Mouse (Mus musculus): ENCODE data around the gene A230072I06Rik.

A230072I06Rik gene

DNA sequence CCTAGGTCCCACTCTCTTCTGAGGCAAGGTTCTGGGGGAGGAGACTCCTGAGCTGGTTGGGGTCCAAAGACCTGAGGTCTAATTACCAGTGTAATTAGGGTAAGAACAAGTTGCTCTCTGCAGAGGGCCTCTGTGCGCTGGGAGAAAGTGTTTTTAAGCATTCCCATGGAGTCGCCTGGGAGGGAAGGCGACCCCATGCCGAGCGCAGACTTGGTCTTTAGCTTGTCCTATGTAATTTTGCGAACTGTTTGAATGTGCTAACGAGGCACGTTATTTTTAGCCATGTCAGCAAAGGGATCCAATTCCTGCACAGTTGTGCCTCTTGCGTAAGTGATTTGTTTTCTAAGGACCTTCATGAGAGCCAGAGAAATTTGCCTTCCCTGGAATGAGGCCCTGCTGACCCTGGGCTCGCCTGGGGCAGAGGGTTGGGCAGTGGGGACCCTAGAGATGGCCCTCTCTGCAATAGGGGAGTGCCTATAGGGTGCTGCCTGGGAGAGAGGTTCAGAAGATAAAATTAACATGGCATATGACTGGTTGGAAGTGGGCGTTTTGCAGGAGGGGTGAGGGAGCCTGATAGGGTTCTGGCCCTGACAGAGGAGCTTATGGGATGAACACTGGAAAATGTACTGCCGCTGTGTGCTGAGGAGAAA is at the start of gene A230072I06Rik:
Gene A230072I06Rik (plus strand): TSS at position 157 of the 650 bp plus-strand sequence.
- DNase-seq (ENCODE audit: low spot score in 2 of 2): no peak

DNA sequence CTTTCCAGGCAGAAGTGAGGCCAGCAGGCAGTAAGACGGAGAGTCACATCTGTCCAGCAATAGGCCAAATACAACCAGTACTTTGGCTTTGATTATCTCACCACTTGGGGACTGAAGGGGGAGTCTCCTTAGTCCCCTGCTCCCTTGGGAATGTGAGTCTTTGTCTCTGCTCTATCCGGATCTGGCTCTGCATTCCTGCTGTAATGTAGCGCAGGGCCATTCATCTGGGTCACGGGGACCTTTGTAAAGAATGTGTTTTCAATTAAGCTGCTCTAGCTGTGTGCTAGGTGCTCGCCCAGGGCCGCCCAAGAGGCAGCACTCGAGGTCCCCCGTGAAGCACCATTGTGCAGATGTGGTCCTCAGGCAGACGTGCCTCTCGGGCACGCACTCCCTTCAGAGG is 44.6 kb upstream of the A230072I06Rik start:
- no peak for DNase-seq (ENCODE audit: low spot score in 2 of 2)

DNA sequence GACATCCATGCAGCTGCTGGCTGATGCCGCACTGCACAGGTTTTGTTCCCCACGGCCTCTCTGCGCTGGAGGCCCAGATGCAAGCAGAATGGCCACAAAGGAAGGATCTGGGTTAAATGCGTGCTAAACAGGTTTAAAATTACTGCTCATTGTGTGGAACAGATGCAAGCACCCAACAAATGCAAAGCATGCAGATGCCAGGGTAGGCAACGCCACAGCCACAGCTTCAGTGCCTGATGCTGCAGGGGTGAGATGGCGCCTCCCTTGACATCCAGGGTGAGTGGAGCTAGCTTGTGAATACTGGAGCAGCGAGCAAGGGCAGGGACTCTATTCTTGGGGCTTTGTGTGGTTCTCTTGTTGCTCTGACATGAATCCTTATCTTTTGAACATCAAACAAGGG is 39.8 kb upstream of the A230072I06Rik start:
- DNase-seq (ENCODE audit: low spot score in 2 of 2): no peak

DNA sequence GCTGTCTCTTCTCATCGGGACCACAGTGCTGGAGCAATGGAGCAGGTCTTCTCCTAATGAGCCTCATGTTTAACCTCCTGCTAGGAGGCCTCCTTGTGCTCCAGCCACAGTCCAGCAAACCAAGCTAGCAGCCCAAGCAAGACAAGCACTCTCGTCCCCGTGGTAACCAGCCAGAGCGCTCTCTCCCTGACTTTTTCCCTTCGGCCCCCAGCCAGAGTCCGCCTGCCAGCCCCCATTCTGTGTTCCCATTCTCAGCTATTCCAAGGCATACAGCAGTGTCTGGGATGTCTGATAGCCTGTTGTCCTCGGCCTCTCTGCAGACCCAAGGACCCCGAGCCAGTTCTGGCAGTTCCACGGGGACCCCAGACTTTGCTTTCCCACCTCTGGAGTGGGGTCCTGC is 38.5 kb upstream of the A230072I06Rik start:
- DNase-seq (ENCODE audit: low spot score in 2 of 2): peak in 1 of 2 experiments; percentile 14

DNA sequence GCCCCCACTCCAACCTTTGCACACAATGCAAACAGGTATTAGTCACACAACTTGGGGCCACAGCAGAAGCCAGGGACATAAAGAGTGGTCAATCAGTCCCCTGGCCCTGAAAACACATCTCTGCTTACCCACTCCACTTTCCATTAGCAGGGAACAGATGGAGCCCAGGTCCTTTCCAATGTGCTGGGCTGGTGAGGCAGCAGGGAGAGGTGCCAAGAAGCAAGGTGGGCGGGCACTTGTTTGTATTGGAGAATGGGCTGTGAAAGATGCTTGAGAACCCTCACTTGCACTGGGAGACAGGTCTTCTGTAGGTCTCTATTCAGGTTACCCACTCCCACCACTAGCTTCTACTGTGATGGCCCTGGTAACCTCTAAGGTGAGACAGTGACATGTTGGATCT is 34.9 kb upstream of the A230072I06Rik start:
- peak in 1 of 2 experiments; percentile 24 for DNase-seq (ENCODE audit: low spot score in 2 of 2)

DNA sequence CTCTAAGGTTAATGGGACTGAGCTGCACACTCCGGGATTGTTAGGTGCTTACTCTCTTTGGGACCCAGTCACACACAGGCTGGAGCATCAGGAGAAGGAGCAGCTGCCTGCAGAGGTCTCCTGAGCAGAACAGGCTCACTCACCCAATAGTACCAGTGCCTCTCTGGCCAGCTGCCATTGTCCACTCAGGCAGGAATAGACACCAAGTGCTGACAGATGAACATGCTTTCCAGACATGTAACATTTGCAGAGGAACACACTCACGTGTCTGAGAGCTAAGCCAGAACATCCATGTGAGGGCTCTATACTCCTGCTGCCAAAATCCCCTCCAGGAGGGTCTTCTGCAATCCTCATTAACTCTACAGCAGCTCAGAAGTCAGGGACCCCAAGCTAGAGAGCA is 18.7 kb upstream of the A230072I06Rik start:
- peak in 1 of 2 experiments; percentile 30 for DNase-seq (ENCODE audit: low spot score in 2 of 2)

DNA sequence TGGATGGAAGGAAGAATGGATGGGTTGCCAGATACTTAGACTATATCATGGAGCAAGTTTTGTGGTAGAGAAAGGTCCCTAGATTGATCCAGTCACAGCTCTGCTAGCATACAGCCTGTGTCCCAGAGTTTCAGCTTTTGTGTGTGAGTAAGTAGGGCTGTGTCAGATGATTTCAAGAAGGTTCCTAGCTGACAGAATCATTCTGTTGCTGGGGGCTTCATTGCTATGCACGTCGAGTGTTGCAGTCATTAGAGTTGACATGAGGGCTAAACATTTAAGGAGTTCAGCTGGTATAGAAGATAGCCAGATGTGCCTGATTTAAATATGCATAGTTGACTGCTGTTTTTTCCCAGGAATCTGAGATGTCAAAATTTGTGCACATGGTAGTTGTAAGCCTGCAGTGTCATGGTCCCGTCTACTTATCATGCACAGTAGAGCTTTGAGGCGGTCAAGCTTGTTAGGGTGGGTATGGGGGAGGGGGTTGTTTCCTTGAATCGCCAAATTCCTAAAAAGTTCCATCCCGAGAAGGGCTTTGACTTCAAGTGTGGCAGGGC is 18.1 kb upstream of the A230072I06Rik start:
- no peak for DNase-seq (ENCODE audit: low spot score in 2 of 2)

DNA sequence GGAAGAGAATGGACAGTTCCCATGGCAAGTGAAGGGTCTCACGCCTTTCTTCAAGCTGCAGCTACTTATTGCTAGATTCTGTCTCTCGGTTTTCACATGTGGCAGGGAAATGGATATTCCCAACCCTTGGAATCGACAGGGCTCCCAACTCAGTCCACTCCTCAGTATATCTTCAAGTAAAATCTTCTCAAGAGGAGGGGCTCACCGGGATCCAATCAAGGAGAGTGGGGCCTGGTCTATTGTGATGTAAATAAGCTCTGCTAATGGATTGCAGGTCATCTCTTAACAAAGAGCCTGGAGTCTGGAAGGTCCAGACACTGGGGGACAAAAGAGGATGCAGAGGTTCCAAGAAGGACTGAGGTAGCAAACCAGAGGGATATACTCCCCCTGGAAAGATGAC is 17.1 kb upstream of the A230072I06Rik start:
- no peak for DNase-seq (ENCODE audit: low spot score in 2 of 2)

DNA sequence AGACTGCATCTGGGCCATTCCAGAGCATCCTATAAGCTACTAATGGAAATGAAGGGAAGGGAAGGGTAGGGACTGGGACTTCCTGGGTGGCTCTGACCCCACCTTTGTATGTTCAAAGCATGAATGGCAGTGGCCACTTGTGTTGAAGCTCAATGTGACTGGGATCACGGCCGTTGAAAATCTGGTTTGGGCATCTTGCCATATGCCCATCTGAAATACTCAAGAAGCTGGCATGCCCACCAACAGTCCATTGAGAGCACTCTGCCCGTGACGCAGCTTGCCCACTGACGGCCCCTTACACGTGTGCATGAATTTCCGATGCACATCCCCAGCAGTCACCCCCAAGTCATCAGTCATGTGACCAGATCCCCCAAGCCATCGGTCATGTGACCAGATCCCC is 13.6 kb upstream of the A230072I06Rik start:
- DNase-seq (ENCODE audit: low spot score in 2 of 2): no peak

DNA sequence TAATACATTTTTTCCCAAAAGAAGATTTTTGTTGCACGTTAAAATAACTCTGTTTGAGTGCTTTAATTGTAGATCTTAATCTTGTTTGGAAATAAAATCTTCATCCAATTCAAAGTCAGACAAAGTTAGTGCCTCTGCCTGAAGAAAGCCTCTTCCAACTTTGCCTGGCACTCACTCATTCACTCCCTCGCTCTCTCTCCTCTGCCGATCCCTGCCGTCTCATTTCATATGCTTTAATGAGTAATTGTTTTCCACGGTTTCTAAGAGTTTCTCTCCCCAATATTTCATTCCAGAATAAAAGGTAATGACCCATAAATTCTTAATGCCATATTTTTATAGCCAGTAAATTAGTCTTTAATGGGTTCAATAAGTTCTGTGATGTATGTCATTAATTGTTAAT is 10.8 kb upstream of the A230072I06Rik start:
- no peak for DNase-seq (ENCODE audit: low spot score in 2 of 2)

DNA sequence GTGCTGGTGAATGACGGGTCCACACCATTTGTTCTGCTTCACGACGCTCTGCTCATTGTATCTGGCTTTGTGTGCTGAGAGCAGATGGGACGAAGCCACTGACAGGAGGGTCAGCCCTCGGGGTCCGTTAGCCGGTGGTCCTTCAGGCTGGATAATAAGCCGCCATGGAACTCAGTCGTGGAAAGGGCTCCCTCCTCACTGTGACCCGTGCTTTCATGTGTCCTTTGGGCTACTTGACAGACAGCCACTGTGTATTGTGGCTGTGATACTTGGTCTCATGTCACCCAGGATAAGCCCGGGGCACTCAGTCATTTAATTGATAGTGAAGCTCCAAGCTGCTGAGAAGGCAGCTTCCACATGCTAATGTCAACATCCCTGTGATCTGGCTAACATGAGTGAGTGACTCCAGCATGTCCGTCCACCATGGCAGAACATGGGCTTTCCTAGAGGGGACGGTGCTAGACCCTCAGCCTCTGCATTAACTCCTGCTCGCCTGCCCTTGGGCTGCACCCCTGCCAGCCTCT is 10.3 kb upstream of the A230072I06Rik start:
- DNase-seq (ENCODE audit: low spot score in 2 of 2): peak in 1 of 2 experiments; percentile 28

DNA sequence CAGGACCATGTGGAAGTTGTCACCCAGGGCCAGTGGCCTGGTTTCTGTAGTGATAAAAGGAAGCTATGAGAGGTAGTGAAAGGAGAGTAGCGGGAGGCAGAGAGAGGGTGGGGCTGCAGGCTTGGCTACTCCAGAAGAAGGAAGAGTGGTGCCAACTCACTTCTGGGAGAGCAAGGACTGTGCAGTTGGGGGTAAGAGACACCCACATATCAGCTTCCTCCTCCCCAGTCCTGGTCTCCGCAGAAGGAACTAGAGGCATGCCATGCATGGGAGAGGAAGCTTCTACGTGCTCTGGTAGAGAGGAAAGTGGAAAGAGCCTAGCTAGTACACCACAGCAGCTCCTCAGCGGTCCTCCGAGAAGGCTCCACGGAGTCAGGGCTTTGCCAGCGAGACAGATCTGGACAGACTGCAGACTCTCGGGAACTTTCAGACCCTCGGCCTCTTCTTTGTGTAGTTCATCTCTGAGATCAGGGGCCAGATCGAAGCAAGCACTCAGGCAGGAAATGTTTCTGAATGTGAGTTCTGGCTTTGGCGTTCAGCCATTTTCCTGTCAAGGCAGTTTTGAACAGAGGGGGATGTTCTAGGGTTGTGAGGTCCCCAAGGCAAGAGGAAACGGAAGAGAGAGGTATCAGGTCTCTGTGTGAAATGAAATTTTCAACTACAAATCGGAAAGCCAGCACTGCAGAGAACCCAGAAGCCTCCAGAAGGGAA is 1.0 kb downstream of the A230072I06Rik start:
- DNase-seq (ENCODE audit: low spot score in 2 of 2): no peak

DNA sequence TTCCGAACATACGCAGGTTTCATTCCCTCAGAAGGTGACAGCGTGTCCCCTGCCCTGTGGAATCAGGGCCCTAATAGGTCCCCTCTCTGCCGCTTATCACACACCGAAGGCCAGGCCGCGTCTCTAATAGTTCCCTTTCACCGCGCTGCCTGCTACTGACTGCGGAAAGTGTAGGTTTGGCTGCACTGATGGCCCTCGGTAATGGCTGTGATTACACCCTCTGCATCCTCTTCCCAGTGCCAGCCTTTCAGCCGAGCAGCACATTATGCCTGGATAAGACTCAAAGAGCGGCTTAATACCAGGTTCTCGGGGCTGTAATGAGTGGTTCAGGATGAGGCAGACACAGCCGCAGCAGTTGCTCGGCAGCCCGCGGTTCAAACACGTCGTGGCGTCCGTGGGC is 3.5 kb downstream of the A230072I06Rik start:
- no peak for DNase-seq (ENCODE audit: low spot score in 2 of 2)

DNA sequence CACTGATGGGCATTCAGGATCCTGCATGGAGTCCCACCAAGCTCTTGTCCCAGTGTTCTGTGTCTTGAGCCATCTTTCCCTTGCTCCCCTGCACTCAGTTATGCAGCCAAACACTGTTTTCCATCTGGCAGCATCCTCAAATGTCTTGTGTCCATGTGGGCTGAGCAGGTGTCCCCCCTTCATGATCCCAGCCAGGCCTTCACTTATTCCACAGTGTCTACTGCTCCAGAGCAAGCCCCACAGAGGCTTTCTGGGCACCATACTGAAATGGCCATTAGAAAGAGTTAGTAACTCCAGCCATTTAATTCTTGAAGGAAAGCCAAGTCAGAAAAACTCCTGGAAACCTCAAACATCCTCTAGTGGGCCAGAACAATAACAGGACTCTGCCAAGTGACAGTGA is 11.9 kb downstream of the A230072I06Rik start:
- no peak for DNase-seq (ENCODE audit: low spot score in 2 of 2)

DNA sequence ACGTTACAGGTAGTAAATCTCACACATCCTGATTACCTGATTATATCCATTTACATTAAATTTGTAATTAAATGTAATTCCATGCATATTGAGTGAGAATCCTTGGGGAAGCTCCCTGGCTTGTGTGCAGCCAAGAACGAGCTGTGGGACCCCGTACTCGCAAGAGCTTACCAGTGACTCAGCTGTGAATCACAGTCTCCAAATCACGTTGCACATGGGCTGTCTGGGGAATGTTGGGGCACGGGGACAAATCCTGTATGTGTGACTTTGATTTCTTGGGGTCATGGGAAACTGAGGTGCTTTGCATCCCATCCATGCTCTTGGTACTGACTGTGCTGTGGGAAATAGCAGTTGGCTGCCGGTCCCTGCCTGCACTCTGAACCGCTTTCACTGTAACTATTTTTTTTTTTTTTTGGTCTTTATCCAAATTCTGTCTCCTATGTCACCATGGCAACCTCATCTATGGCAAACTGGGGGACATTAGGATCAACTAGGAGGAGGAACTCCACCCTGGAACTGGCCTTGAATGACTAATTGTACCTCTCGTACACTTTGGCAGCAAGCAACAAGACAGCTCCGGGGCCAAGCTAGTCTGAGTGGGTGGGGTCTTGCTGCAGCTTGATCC is 19.8 kb downstream of the A230072I06Rik start:
- DNase-seq (ENCODE audit: low spot score in 2 of 2): no peak

DNA sequence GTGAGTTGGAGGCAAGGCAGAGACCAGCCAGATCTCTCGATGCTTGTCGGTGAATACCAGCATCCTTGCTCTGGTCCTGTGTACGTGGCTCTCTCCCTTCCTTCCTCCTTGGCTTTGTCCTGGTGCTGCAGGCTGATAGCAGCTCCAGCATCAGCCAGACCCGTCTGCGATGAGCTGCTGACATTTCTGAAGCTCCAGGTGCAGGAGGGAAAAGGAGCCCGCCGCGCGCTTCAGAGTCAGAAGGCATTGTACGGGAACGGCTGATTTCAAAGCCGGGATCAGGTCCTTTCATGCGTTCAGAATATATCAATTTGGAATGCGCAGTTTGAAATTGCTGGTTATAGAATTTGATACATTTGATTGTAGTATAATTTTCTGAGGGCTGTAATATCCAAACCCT is 23.4 kb downstream of the A230072I06Rik start:
- no peak for DNase-seq (ENCODE audit: low spot score in 2 of 2)

DNA sequence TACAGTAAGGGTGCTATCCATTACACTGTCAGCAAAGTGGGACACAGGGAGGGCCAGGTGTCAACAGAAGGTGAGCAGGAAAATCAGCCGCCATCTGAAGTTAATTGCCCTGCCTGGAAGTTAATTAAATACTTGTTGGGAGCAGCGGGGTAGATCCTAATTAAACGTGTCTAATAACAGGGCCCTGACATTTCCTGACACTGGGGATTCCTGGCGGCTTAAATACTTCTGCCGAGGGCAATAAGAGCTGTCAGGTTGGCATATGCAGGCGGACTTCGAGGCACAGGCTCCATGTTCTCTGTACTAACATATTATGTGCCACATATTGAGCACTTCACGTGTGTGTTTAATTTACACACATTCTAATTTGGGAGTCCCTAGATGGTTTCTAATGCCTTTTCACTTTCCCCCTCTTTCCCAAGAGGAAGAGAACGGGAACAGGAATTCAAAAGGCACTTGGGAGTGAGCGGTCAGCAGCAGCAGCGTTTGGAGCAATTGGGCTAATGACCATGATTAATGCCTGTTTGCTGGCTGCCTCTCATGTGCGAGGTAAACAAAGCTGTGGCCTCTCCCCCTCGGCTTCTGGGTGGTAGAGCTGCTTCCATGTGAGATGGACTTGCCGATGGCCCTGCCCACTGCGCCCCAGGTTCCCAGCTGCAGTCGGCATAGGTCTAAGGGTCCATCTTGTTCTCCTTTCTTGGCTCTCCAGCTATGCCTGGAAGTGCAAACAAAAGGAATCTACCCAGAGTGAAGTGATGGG is 34.5 kb downstream of the A230072I06Rik start:
- no peak for DNase-seq (ENCODE audit: low spot score in 2 of 2)

DNA sequence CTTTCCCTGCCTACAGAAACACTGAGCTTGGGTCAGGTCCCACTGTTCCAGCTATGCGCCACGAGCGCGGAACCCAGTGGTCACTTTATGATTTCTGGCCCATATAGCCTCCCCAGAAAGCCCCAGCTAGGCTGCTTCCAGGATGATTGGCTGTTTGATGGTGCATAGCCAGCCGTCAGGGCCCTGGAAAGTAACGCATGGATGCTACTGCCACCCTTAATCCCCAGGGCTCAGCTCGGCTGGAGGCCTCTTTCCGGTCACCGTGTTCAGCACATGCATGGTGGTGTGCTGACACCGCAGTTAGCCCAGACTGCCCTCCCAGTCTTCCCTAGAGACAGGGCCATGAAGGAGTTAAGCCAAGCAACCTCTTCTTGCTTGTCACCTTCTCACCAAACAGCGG is 35.6 kb downstream of the A230072I06Rik start:
- no peak for DNase-seq (ENCODE audit: low spot score in 2 of 2)

DNA sequence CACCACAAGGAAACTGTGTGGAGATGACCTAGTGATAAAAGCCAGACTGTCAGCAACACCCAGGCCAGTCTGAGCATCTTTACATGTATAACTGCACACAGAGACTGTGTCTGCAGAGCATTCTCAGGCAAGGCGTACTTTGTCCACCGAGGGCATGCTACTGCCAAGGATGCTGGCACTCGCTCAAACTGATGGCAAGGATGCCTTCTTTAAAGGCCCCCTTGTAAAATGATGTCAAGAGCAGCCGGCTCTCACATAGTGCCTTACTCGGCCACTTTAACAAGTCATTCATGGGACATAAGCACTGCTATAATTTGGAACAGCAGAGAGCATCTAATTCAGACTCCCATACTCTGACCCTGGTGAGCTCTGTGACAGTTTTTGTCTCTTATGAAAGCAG is 36.6 kb downstream of the A230072I06Rik start:
- DNase-seq (ENCODE audit: low spot score in 2 of 2): peak in 1 of 2 experiments; percentile 50

DNA sequence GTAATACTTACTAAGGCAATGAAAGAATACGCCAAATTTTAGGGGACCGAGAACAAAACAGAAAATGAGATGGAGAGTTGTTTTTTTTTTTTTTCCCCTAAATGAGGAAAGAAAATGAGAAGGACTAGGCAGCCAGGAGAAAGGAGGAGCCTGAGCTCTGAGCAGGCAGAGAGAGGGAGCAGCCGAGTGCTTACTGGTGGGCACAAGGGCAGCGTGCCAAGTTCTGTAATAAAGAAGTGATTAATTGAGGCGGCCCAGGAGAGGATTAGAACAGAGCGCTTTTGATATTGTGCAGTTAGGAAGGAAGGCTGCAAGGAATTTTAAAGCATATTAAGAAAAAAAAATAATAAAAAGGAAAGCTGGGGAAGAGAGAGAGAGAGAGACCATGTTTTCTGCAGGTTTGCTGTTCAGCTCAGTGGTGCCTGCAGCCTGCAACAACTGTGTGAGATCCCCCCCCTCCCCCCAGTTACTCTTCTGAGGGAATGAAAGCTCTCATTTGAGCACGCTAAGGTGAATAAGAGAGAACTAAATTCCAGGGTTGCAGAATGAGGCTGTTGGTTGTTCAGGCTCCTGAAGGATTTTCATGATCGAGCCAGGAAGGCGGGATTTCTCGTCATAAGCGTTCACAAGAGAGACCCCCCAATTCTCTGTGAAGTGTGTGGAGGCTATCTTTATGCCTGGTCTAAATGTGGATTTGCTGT is 41.3 kb downstream of the A230072I06Rik start:
- DNase-seq (ENCODE audit: low spot score in 2 of 2): peak in 1 of 2 experiments; percentile 55

DNA sequence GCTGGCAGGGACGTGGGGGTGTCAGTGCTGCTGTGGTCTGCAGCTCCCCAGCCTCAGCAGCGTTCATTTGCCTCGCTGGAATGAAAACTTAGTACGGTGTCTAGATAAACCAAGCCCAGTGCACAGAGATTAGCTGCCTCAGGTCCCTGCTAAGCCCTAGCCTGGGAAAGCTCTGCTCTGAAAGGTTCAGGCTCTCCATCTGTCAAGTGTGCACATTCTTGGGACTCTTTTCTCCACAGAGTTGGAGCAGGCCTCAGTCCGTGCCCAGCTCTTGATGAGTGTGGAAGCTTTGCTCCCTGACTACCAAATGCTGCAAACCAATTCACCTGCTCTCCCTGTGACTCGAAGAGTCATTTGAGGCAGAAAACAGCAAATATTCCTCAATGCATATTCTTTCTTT is 43.5 kb downstream of the A230072I06Rik start:
- no peak for DNase-seq (ENCODE audit: low spot score in 2 of 2)
